Mouse (Mus musculus): Measurements from ENCODE around the gene Nxpe4. TPM values are rescaled to one million over a fixed set of nuclear protein-coding genes. Genes with fewer than 3 reads are reported as not detected.
A peak's percentile ranks its signal among the peaks of the same experiment; 100 is the strongest.
"Not testable (repeated sequence)": the region's sequence is repeated elsewhere in the genome, so short reads cannot be mapped to it uniquely, and the experiment has no call there.

The Nxpe4 gene
- total RNA-seq (2021), result 10 to 100 TPM; 10.3 to 12.2 TPM
- long read RNA-seq, experiment 1, partial matches to known transcripts, result 3 of 16 reads
- long read RNA-seq, experiment 1, other reads (novel, unspliced or antisense), result 13 of 16 reads
- long read RNA-seq, experiment 2, partial matches to known transcripts, result 1 of 15 reads
- long read RNA-seq, experiment 2, other reads (novel, unspliced or antisense), result 14 of 15 reads

- intact Hi-C loops (cut with DNase I), result loop anchor here (10.0 kb wide), 1 partner anchor 187 kb away; no protein-coding TSS in a partner anchor
- peak; percentile 90 to 95 for DNase-seq (ENCODE audit: low spot score in 2 of 2)
Observed at GRCm38 (mm10) chr9:48161505-48162192, at the start of gene Nxpe4. Gene Nxpe4, plus strand, starts transcription at chr9:48162023.

- intact Hi-C loops (cut with DNase I), result no loop called here
- no peak for DNase-seq (ENCODE audit: low spot score in 2 of 2)
Observed at GRCm38 (mm10) chr9:48126815-48127214, 35.0 kb upstream of the Nxpe4 start.

- no peak for DNase-seq (ENCODE audit: low spot score in 2 of 2)
Observed at GRCm38 (mm10) chr9:48137507-48137906, 24.3 kb upstream of the Nxpe4 start.

GRCm38 (mm10) chr9:48140485-48141411, 21.1 kb upstream of the Nxpe4 start:
- intact Hi-C loops (cut with DNase I), result no loop called here
- DNase-seq (ENCODE audit: low spot score in 2 of 2), result no peak

More at GRCm38 (mm10) chr9:48137507-48137906, 24.3 kb upstream of the Nxpe4 start:
- intact Hi-C loops (cut with DNase I), result no loop called here

DNA sequence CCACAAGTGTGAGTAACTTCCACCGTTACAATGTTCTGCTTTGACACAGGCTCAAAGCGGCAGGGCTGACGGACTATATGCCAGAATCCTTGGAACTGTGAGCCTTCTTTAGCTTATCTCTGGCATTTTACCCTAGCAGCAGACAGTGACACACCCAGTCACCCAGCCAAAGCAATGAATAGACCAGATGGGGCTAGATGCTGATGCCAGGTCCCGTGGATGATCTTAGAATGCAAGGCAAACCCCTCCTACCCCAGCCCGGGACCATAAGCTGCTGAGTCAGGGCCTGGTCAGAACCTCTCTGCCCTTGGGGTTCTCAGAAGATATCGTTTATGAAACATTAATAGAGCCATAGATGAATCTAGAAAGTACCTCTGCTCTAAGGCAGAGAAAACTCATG, 19.2 kb upstream of the Nxpe4 start:
- intact Hi-C loops (cut with DNase I), result no loop called here

GRCm38 (mm10) chr9:48146761-48147160, 15.1 kb upstream of the Nxpe4 start:
- intact Hi-C loops (cut with DNase I), result no loop called here
- DNase-seq (ENCODE audit: low spot score in 2 of 2), result no peak

More for the DNA sequence above, 19.2 kb upstream of the Nxpe4 start:
- DNase-seq (ENCODE audit: low spot score in 2 of 2), result no peak

DNA sequence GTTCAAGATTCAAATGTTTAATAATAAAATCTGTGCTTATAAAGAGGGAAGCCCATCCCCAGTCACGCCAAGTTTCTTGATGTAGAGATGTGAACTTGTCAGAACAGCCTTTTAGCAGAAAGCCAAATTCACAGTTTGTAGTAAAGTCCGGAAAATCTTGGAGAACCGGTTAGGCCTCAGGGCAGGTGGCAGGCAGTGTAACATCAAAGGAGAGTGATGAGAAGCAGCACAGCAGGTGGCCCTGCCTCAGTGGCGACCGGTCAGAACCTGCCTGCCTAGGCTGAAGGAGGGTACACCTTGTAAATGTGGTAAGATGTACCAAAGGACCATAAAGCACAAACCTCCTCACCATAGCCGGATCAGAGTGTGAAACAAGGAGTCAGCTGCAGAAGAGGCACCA, 4.7 kb downstream of the Nxpe4 start:
- intact Hi-C loops (cut with DNase I), result loop anchor here (10.0 kb wide), 1 partner anchor 192 kb away; no protein-coding TSS in a partner anchor
- DNase-seq (ENCODE audit: low spot score in 2 of 2), result not testable (repeated sequence)

- intact Hi-C loops (cut with DNase I), result no loop called here
- DNase-seq (ENCODE audit: low spot score in 2 of 2), result no peak
Observed at GRCm38 (mm10) chr9:48176764-48177163, 14.9 kb downstream of the Nxpe4 start.

- peak in 1 of 2 experiments; percentile 20 for DNase-seq (ENCODE audit: low spot score in 2 of 2)
- intact Hi-C loops (cut with DNase I), result no loop called here
Observed at GRCm38 (mm10) chr9:48181300-48181699, 19.5 kb downstream of the Nxpe4 start.

DNA sequence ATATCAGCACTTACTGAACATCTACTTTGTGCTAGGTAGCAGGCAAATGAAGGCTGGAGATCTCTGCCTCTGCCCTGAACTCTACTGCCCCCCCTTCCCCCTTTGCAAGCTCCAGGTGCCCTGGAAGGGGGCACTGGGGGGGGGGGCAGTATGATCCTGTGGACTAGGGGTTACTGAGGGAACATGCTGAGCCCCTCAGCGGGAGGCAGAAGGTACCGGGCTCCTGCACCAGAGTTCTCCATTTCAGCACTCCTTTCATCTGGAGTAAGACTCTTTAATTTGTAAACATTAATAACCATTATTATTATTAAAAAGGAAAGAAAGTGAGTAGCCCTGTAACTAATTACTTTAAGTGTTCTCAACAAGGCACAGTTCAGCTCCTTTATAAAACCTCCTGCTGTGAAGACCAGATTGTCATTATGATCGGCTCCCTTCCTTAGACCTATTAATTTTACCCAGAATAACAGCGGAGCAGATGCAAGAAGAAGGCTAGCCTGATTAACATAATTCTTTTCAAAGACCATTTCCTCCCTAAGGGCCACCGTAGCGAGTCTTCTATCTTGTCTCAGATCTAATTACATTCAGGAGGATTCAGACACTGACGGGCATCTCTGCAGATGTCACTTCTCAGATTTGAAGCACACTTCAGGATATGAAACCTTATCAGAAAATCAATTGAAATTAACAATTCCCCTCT, 21.0 kb downstream of the Nxpe4 start:
- intact Hi-C loops (cut with DNase I), result no loop called here
- no peak for DNase-seq (ENCODE audit: low spot score in 2 of 2)

- peak; percentile 27 to 55 for DNase-seq (ENCODE audit: low spot score in 2 of 2)
- intact Hi-C loops (cut with DNase I), result no loop called here
Observed at GRCm38 (mm10) chr9:48184319-48184718, 22.5 kb downstream of the Nxpe4 start.

GRCm38 (mm10) chr9:48188854-48189253, 27.0 kb downstream of the Nxpe4 start:
- intact Hi-C loops (cut with DNase I), result no loop called here
- DNase-seq (ENCODE audit: low spot score in 2 of 2), result no peak

- intact Hi-C loops (cut with DNase I), result no loop called here
Observed at GRCm38 (mm10) chr9:48197458-48197884, 35.6 kb downstream of the Nxpe4 start.

GRCm38 (mm10) chr9:48210970-48211369, 49.1 kb downstream of the Nxpe4 start:
- intact Hi-C loops (cut with DNase I), result no loop called here
- DNase-seq (ENCODE audit: low spot score in 2 of 2), result no peak

More at GRCm38 (mm10) chr9:48197458-48197884, 35.6 kb downstream of the Nxpe4 start:
- no peak for DNase-seq (ENCODE audit: low spot score in 2 of 2)

GRCm38 (mm10) chr9:48211912-48212311, 50.1 kb downstream of the Nxpe4 start:
- DNase-seq (ENCODE audit: low spot score in 2 of 2), result no peak
- intact Hi-C loops (cut with DNase I), result no loop called here

DNA sequence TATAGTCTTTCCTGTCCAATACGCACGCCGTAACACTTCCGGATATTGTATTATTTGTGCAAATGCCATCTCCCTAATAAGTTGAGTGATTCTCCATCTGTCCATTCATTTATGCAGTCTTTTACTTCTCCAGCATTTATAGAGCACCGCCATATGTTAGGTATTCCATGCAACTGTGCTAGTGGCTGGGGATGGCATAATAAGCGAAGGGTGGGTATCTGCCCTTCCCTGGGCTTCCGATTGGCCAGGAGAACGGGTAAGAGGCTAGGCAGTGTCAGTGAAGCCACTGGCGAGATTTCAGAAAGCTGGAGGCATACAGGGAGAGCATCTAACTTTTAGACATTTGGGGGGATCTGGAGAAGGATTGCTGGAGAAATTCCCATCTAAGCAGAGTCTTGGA, 52.9 kb downstream of the Nxpe4 start:
- no peak for DNase-seq (ENCODE audit: low spot score in 2 of 2)
- intact Hi-C loops (cut with DNase I), result no loop called here

DNA sequence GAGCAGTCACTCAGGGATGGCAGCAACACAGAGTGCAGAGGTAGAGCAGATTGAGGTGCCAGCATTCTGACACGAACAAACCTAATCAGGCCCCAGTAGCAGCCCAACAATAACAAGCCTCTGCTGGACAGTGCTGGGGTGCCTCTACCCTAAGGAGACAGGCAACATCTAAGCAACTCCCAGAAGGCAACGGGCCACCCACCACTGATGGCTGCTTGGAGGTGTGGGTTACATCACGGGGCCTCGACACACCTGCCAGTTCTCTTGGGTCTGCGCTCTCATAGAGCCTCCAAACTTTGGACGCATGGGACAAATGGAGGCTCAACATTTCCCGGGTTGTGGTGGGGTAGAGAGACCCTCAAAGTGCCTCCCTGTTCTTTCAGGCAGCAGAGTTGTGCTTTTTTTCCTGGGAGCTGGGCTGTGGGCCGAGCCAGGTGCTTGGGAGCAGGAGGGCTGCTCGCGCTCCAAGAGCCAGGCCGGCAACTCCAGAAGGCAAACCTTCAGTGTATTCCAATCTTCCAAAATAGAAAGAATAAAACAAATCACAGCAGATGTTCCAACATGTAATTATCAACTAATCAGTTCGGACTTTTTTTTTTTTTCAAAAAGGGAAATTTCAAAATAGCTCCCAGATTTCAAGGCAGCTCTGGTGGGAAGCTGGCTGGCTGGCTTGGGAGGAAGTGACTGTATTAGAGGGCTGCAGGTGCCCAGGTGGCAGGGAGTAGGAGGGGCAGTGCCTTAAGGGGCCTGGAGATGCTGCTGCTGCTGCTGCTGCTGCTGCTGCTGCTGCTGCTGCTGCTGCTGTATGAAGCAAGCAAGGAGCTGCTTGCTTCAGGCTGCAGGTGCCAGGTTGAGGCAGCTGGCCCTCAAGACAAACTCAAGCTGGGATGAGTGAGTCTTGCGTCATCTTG, 54.5 kb downstream of the Nxpe4 start:
- intact Hi-C loops (cut with DNase I), result no loop called here
- DNase-seq (ENCODE audit: low spot score in 2 of 2), result no peak

- intact Hi-C loops (cut with DNase I), result no loop called here
Observed at GRCm38 (mm10) chr9:48230706-48231105, 68.9 kb downstream of the Nxpe4 start.

More at GRCm38 (mm10) chr9:48230706-48231105, 68.9 kb downstream of the Nxpe4 start:
- no peak for DNase-seq (ENCODE audit: low spot score in 2 of 2)
